Mouse (Mus musculus) liver, embryonic 11.5 days (tissue): ENCODE results near the gene Itga3. TPM values are rescaled to one million over a fixed set of nuclear protein-coding genes. Genes with fewer than 3 reads are reported as not detected.
A peak's percentile ranks its signal among the peaks of the same experiment; 100 is the strongest.

ENCODE experiments used
- ATAC-seq: fragments of 200-750 bp; cut with Nextera tagmentation; replicated peaks from 2 replicates; pipeline ENCODE4 v1.8.0; 2017; ENCODE audit warnings: moderate number of reproducible peaks, mild to moderate bottlenecking, moderate TSS enrichment, moderate library complexity; ENCODE audit not compliant: low FRiP score
- DNase-seq: peaks from one replicate; pipeline ENCODE4 v3.0.0-alpha.2; 2017; ENCODE audit warnings: low spot score
- H3K27ac ChIP-seq: fragments of 300-500 bp; sonication (generic); 2 replicates; pipeline ENCODE4 v1.5.1; 2014; ENCODE audit warnings: mild to moderate bottlenecking, low read depth, low read length, control low read depth
- H3K27me3 ChIP-seq: fragments of 300-500 bp; sonication (generic); replicated peaks from 2 replicates; pipeline ENCODE4 v1.6.1; 2014; ENCODE audit warnings: low read length, mixed read lengths; ENCODE audit not compliant: control insufficient read depth, insufficient read depth
- H3K36me3 ChIP-seq: fragments of 300-500 bp; sonication (generic); 2 replicates; pipeline ENCODE4 v1.6.1; 2014; ENCODE audit warnings: mild to moderate bottlenecking, low read length, moderate library complexity, mixed read lengths; ENCODE audit not compliant: control insufficient read depth, insufficient read depth
- H3K4me1 ChIP-seq: fragments of 300-500 bp; sonication (generic); replicated peaks from 2 replicates; pipeline ENCODE4 v1.6.1; 2014; ENCODE audit warnings: low read length, mixed read lengths; ENCODE audit not compliant: control insufficient read depth, insufficient read depth
- H3K4me2 ChIP-seq: fragments of 300-500 bp; sonication (generic); 2 replicates; pipeline ENCODE4 v1.6.1; 2014; ENCODE audit warnings: mild to moderate bottlenecking, control low read depth, moderate library complexity
- H3K4me3 ChIP-seq: fragments of 300-500 bp; sonication (generic); 2 replicates; pipeline ENCODE4 v1.5.1; 2014; ENCODE audit warnings: low read depth, low read length, control low read depth
- H3K9ac ChIP-seq: fragments of 300-500 bp; sonication (generic); 2 replicates; pipeline ENCODE4 v1.6.1; 2014; ENCODE audit warnings: low read depth, low read length, control low read depth
- H3K9me3 ChIP-seq: fragments of 300-500 bp; sonication (generic); 2 replicates; pipeline ENCODE4 v1.6.1; 2016; ENCODE audit warnings: low read length, inconsistent platforms, mixed read lengths; ENCODE audit not compliant: control insufficient read depth
- WGBS: fragments of 180-500 bp; shearing (Covaris S2); extraction: QIAGEN DNeasy Blood & Tissue Kit; methylation state at CpG from one replicate; pipeline ENCODE4 v1.1.7; 2014; 5-methylcytosine and 5-hydroxymethylcytosine counted together
- polyA plus RNA-seq: library from polyadenylated mRNA; unstranded; fragments of >200 nt; fragmentation: Nextera tagmentation; extraction: Ambion mirVana; gene quantifications from 2 replicates; pipeline ENCODE4 v1.2.1, GENCODE M21; 2014

Itga3 gene
- polyA plus RNA-seq, 1 experiment from 2014 or later: 4.6 TPM

DNA sequence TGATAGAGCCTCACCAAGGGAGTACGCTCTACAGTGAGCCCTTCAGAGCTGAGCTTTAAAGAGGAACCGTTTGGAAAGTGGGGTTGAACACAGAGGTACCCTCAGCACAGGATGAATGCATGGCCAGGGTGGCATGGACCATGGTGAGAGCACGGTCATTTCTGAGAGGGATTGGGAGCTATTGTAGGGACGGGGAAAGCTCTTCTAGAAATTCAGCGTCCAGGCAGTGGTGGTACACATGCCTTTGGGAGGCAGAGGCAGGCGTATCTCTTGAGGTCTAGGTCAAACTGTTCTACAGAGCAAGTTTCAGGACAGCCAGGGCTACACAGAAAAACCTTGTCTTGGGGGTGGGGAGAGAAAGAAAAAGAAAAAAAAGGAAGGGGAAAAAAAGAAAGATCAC, 79.6 kb downstream of the Itga3 start:
- WGBS: 81% methylated on average over 6 of the region's 6 CpGs

DNA sequence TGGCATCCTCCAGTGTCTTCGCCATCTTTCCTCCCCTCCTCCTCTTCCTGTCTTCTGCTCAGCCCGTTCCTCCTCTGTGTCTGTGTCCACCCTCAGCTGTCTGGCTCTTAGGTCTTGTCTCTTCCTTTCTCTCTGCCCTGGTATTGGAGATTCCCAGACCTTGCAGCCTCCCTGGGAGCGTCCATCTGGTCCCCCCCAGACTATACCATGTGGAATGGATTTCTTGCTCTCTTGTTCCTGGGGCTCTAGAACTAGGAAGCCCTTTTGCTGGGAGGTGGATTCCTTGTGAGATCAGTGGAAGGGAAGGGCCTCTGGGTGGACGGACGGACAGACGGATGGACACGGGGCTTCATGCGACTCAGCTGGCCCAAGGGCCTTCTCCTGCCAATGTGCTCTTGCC, 80.5 kb downstream of the Itga3 start:
- WGBS: 80% methylated on average over 8 of the region's 8 CpGs
- Histone ChIP-seq H3K4me2 (peak overlapping the region; percentile 95), H3K4me1 (peaks cover 79% of the 10 kb centered on the region), H3K9ac (peak overlapping the region; percentile 44; the same call in 1 of the 2 replicates), H3K36me3 (peaks cover 40% of the 10 kb centered on the region; the same call in 1 of the 2 replicates), H3K4me3 (peak overlapping the region; percentile 98), H3K27me3 (no peaks in the 10 kb centered on the region), H3K9me3 (no peaks in the 10 kb centered on the region), H3K27ac (peak overlapping the region; percentile 74)
- ATAC-seq: no peak
- no peak for DNase-seq

More for the DNA sequence above, 79.6 kb downstream of the Itga3 start:
- Histone ChIP-seq H3K4me1 (peaks cover 85% of the 10 kb centered on the region), H3K27me3 (no peaks in the 10 kb centered on the region), H3K4me3 (peak overlapping the region; percentile 98), H3K36me3 (peaks cover 47% of the 10 kb centered on the region), H3K9me3 (no peaks in the 10 kb centered on the region), H3K27ac (peak overlapping the region; percentile 74), H3K9ac (peak overlapping the region; percentile 69), H3K4me2 (peak overlapping the region; percentile 95)
- no peak for ATAC-seq
- no peak for DNase-seq

DNA sequence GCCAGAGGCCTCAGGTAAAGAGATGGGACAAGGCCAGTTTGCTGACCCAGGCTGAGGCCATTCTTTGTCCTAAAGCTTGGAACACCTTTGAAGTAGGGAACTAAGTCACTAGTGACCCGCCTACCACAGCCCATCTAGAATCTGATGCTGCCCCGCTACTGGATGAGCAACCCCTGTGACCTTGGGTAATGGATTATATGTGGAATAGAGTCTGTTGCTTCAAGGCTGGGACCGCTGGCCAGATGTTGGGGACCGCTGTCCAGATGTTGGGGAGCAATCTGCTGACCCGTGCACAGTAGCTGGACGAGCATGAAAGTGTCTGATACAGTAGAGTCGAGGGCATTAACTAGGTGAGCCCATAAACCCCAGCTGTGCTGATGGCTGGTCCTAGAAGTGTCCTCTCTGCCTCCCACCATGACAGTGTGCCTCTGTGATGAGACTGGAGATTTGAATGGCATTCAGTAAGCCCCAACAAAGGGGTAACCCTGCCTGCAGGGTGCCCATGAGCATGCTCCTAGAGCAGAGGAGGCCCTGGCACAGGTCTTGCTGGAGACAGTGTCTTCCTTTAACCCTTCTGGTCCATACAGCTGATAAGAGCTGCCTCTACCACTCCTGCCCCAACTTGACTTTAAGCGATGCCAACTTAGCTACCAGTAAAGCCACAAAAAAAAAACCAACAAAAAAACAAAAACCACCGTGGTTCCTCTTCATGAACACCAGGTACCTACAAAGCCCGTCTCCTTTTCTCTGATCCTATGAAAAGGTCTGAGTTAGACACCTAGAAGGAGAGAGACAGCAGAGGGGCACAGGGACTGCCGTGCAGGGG, 81.4 kb downstream of the Itga3 start:
- DNase-seq (no peak), ATAC-seq (no peak)
- 65% methylated on average over 11 of the region's 11 CpGs for WGBS
- peaks cover 33% of the 10 kb centered on the region; the same call in 1 of the 2 replicates for H3K36me3 ChIP-seq
- no peaks in the 10 kb centered on the region for H3K9me3 ChIP-seq
- peaks cover 74% of the 10 kb centered on the region for H3K4me1 ChIP-seq
- peak overlapping the region; percentile 95 for H3K4me2 ChIP-seq
- peak overlapping the region; percentile 99 for H3K9ac ChIP-seq
- H3K4me3 ChIP-seq: peak overlapping the region; percentile 98
- H3K27ac ChIP-seq: peak overlapping the region; percentile 74
- H3K27me3 ChIP-seq: no peaks in the 10 kb centered on the region

Other genes starting within 250 kb of the Itga3 start
- 191 and 221 TPM in 2 replicates for gene Col1a1, start 140.6 kb downstream of the Itga3 start, polyA plus RNA-seq
- gene Hils1, start 109.2 kb downstream of the Itga3 start, polyA plus RNA-seq: not detected in 2 replicates
- 0.22 and 0.30 TPM in 2 replicates for gene Sgca, start 100.5 kb downstream of the Itga3 start, polyA plus RNA-seq
- gene Ppp1r9b, start 85.8 kb downstream of the Itga3 start, polyA plus RNA-seq: 21.9 and 27.9 TPM in 2 replicates
- gene Samd14, start 66.9 kb downstream of the Itga3 start, polyA plus RNA-seq: 55.8 and 57.8 TPM in 2 replicates
- 14.9 and 15.2 TPM in 2 replicates for gene Pdk2, start 35.4 kb downstream of the Itga3 start, polyA plus RNA-seq
- 0.63 and 0.68 TPM in 2 replicates for gene Dlx3, start 43.3 kb upstream of the Itga3 start, polyA plus RNA-seq
- gene Dlx4, start 69.5 kb upstream of the Itga3 start, polyA plus RNA-seq: 0.19 and 0.40 TPM in 2 replicates
- gene Tac4, start 184.7 kb upstream of the Itga3 start, polyA plus RNA-seq: not detected in 2 replicates
- 65.4 and 72.5 TPM in 2 replicates for gene Kat7, start 233.4 kb upstream of the Itga3 start, polyA plus RNA-seq